Mouse (Mus musculus) heart, adult 2 months (tissue): ENCODE results near the gene Tmem239.

Source experiments
- CTCF ChIP-seq: fragments of 200-600 bp; IDR thresholded peaks from 2 replicates; pipeline ENCODE4 v1.8.1; 2022; ENCODE audit warnings: antibody characterized with exemption, mild to moderate bottlenecking, moderate library complexity
- POLR2A ChIP-seq: fragments of 200-500 bp; IDR thresholded peaks from 2 replicates; pipeline ENCODE4 v1.6.1; 2011; ENCODE audit warnings: mild to moderate bottlenecking, low read depth, low read length, control low read depth; ENCODE audit not compliant: insufficient read depth

GRCm38 (mm10) chr2:130452266-130452665 is 46.0 kb downstream of the Tmem239 start:
- TF ChIP-seq CTCF (no peak), POLR2A (no peak)
